Mouse (Mus musculus): ENCODE measurements around the gene Atxn1. TPM values are rescaled to one million over a fixed set of nuclear protein-coding genes. Genes with fewer than 3 reads are reported as not detected.
A peak's percentile ranks its signal among the peaks of the same experiment; 100 is the strongest.

Gene Atxn1
- total and polyA plus RNA-seq, 2 experiments from 2014 or later, result 12.0 to 31.4 TPM

DNA sequence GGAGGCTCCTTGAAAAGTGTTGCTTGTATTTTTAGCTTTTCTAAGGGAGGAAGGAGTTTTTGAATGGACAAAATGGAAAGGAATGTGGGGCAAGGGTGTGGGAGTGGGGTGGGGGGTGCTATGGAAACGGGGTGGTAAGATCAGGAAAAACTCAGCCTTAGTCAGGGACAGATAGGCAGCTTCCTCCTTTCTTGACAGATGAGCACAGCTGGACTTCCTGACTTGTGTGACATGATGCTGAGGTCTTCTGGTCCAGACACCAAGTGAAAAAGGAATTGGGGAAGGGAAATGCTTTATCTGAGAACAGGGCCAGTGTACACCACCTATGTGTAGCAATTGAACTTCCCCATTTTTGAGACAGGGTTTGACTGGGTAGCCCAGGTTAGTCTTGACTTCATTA is 214.9 kb downstream of the Atxn1 start:
- Histone ChIP-seq H3K9ac (replicated peaks; ENCODE audit: low read length, poor library complexity, severe bottlenecking) (no peak overlapping the region), H3K4me2 (ENCODE audit: low read depth, low read length, poor library complexity, severe bottlenecking) (no peak overlapping the region), H3K4me1 (ENCODE audit: insufficient read depth, low read length) (no peaks in the 10 kb centered on the region), H3K9me3 (ENCODE audit: low read length) (no peaks in the 10 kb centered on the region), H3K27me3 (ENCODE audit: insufficient read depth, low read length) (no peaks in the 10 kb centered on the region), H3K27ac (ENCODE audit: low read depth, low read length) (no peak overlapping the region), H3K36me3 (ENCODE audit: insufficient read depth, low read length) (no peaks in the 10 kb centered on the region), H3K4me3 (ENCODE audit: low read depth, low read length) (no peak overlapping the region)
- WGBS, result 75% methylated on average over 1 of the region's 1 CpGs
- DNase-seq (ENCODE audit: low spot score) (no peak), ATAC-seq (ENCODE audit: low FRiP score) (no peak)
- no peak for TF ChIP-seq CTCF (IDR thresholded peaks at IDR 0.05)

DNA sequence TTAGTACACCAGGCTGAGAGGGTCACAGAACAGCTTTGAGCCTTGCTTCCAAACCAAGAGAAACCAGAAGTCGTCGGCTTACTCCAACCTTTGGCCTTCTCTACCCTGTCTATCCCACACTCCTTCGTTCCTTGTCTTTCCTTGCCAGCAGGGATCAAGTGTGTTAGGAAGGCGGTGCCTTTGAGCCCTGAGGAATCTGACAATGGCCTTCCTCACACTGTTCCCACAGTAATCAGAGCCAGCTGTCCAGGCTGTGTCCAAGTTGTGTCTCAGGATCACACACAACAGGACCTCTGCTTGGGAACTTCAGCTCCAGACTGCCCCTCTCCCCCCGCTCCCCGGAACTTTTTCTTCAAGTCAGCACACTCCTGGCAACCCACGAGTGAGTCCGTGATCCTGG is 215.6 kb downstream of the Atxn1 start:
- no peak overlapping the region for H3K27ac ChIP-seq (ENCODE audit: low read depth, low read length)
- H3K36me3 ChIP-seq (ENCODE audit: insufficient read depth, low read length), result no peaks in the 10 kb centered on the region
- no peak overlapping the region for H3K4me3 ChIP-seq (ENCODE audit: low read depth, low read length)
- no peak for DNase-seq (ENCODE audit: low spot score)
- no peaks in the 10 kb centered on the region for H3K27me3 ChIP-seq (ENCODE audit: insufficient read depth, low read length)
- no peak overlapping the region for H3K9ac ChIP-seq (replicated peaks; ENCODE audit: low read length, poor library complexity, severe bottlenecking)
- H3K4me2 ChIP-seq (ENCODE audit: low read depth, low read length, poor library complexity, severe bottlenecking), result no peak overlapping the region
- WGBS, result 65% methylated on average over 8 of the region's 8 CpGs
- no peak for TF ChIP-seq CTCF (IDR thresholded peaks at IDR 0.05)
- H3K4me1 ChIP-seq (ENCODE audit: insufficient read depth, low read length), result no peaks in the 10 kb centered on the region
- no peak for ATAC-seq (ENCODE audit: low FRiP score)
- H3K9me3 ChIP-seq (ENCODE audit: low read length), result no peaks in the 10 kb centered on the region

DNA sequence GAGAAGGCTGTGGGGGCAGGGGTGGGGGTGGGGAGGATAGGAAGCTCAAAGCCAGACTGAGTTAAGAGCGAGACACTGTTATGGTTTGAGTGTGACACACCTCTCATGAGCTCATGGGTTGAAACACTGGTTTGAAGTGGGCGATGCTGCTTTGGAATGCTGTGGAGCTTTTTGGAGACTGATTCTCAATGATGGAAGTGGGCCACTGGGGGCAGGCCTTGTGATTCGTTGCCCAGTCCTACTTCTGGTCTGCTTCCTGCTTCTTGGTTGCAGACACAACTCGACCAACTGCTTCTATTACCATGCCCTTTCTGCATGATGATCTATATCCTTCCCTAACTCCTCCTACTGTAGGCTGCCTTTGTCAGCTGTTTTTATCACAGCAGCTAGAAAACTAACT is 216.1 kb downstream of the Atxn1 start:
- no peaks in the 10 kb centered on the region for H3K27me3 ChIP-seq (ENCODE audit: insufficient read depth, low read length)
- WGBS, result 78% methylated on average over 4 of the region's 4 CpGs

DNA sequence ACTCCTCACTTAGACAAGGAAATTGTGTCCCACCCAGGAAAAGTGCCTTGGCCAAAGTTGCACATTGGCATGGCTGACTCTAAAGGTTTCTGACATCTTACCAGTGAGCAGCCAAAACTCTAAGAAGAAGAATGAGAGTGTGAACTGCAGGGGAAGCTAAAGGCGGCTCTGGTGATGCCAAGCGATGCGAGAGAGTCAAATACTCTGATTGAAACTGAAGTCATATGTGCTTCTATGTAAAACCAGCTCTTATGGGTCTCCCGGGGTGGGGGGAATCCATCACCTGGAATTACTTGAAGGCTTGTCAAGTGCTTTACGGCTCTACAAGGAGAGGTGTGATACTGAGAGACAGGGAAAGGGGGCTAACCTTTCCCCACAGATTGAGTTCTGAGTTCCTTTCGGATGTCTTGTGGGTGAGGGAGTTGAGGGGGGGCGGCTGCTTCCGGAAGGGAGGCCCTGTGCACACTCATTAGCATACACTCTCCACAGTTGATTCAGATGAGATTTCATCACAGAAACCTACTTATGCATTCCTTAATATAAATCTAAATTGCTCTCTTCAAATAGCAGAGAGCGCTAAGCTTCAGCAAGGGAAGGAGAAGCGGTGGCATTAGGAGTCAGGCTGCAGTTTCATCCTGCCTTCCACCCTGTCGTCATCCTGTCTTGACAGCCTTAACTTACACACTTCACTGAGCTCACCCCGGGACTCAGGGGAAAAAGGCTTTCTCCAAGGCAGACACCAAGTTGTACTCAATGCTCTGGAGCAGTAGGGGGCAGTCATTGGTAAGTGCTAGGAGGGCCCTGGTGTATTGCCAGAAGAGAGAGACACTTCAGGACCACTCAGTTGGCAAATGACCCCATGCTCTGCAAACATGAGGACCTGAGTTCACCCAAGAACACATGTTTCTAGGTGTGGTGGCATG is 218.7 kb downstream of the Atxn1 start:
- ATAC-seq (ENCODE audit: low FRiP score), result no peak
- 55% methylated on average over 12 of the region's 12 CpGs for WGBS
- no peaks in the 10 kb centered on the region for H3K9me3 ChIP-seq (ENCODE audit: low read length)
- no peaks in the 10 kb centered on the region for H3K36me3 ChIP-seq (ENCODE audit: insufficient read depth, low read length)
- H3K4me2 ChIP-seq (ENCODE audit: low read depth, low read length, poor library complexity, severe bottlenecking), result no peak overlapping the region
- H3K4me3 ChIP-seq (ENCODE audit: low read depth, low read length), result no peak overlapping the region
- H3K9ac ChIP-seq (replicated peaks; ENCODE audit: low read length, poor library complexity, severe bottlenecking), result no peak overlapping the region
- peak; percentile 62 for TF ChIP-seq CTCF (IDR thresholded peaks at IDR 0.05)
- H3K27ac ChIP-seq (ENCODE audit: low read depth, low read length), result 0 out of 2 replicates have a peak overlapping the region, but pooled peaks have one; percentile 32
- H3K27me3 ChIP-seq (ENCODE audit: insufficient read depth, low read length), result no peaks in the 10 kb centered on the region
- peak; percentile 63 for DNase-seq (ENCODE audit: low spot score)
- no peaks in the 10 kb centered on the region for H3K4me1 ChIP-seq (ENCODE audit: insufficient read depth, low read length)

More for the DNA sequence above, 216.1 kb downstream of the Atxn1 start:
- Histone ChIP-seq H3K9ac (replicated peaks; ENCODE audit: low read length, poor library complexity, severe bottlenecking) (no peak overlapping the region), H3K4me1 (ENCODE audit: insufficient read depth, low read length) (no peaks in the 10 kb centered on the region), H3K4me2 (ENCODE audit: low read depth, low read length, poor library complexity, severe bottlenecking) (no peak overlapping the region), H3K27ac (ENCODE audit: low read depth, low read length) (no peak overlapping the region), H3K9me3 (ENCODE audit: low read length) (no peaks in the 10 kb centered on the region), H3K4me3 (ENCODE audit: low read depth, low read length) (no peak overlapping the region), H3K36me3 (ENCODE audit: insufficient read depth, low read length) (no peaks in the 10 kb centered on the region)
- no peak for TF ChIP-seq CTCF (IDR thresholded peaks at IDR 0.05)
- ATAC-seq (ENCODE audit: low FRiP score), result no peak
- DNase-seq (ENCODE audit: low spot score), result no peak

DNA sequence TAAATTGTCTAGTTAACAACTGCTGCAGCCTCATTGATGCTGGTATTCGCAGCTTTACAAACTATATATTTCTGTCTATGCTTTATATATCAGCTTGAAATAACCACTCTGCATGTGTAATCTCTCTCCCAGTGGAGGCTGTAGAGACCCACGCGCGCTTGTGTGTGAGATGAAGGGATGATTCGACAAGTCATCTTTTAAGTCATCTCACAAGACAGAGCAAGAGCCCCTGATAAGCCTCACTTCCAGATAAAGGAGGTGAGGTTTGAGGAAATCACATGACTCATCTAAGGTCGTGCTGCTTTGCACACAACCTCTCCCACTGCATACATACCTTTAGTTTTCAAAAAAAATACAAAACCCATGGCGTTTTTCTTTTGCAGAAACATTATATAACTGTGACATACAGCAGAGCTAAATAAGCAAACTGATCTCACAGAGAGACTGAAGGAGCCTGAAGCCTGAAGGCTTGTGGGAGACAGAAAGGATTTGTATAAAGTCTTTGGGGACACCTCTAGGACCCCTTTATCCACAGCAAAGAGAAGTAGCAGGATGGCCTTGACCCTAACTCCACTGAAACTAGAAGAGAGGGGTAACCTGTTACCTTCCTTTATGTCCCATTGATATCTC is 219.9 kb downstream of the Atxn1 start:
- no peaks in the 10 kb centered on the region for H3K9me3 ChIP-seq (ENCODE audit: low read length)
- H3K27ac ChIP-seq (ENCODE audit: low read depth, low read length), result no peak overlapping the region
- ATAC-seq (ENCODE audit: low FRiP score), result no peak
- no peak overlapping the region for H3K4me2 ChIP-seq (ENCODE audit: low read depth, low read length, poor library complexity, severe bottlenecking)
- 75% methylated on average over 7 of the region's 7 CpGs for WGBS
- H3K4me1 ChIP-seq (ENCODE audit: insufficient read depth, low read length), result no peaks in the 10 kb centered on the region
- no peak for DNase-seq (ENCODE audit: low spot score)
- no peaks in the 10 kb centered on the region for H3K27me3 ChIP-seq (ENCODE audit: insufficient read depth, low read length)
- H3K9ac ChIP-seq (replicated peaks; ENCODE audit: low read length, poor library complexity, severe bottlenecking), result no peak overlapping the region
- no peak for TF ChIP-seq CTCF (IDR thresholded peaks at IDR 0.05)
- H3K36me3 ChIP-seq (ENCODE audit: insufficient read depth, low read length), result no peaks in the 10 kb centered on the region
- no peak overlapping the region for H3K4me3 ChIP-seq (ENCODE audit: low read depth, low read length)

DNA sequence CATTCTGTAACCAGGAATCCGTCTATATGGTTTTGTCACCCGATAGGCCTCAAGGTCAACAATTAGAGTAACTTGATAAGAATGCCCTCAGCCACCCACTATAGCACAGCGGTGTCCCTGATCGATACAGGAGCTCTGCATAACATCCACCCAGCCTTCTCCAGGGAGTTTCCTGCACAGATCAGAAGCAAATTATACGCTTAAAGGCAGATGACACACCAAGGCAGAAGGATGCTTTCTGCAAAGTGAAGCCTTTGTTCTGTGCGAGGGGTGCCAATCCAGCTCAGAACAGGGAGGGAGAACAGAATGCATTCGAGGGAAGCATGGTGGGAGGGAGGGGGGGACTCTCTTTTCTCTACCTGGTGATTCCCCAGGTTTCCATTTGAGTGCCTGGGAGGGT is 221.0 kb downstream of the Atxn1 start:
- WGBS, result 38% methylated on average over 7 of the region's 7 CpGs

More for the DNA sequence above, 221.0 kb downstream of the Atxn1 start:
- Histone ChIP-seq H3K27ac (ENCODE audit: low read depth, low read length) (no peak overlapping the region), H3K4me3 (ENCODE audit: low read depth, low read length) (no peak overlapping the region), H3K27me3 (ENCODE audit: insufficient read depth, low read length) (no peaks in the 10 kb centered on the region), H3K4me2 (ENCODE audit: low read depth, low read length, poor library complexity, severe bottlenecking) (no peak overlapping the region), H3K9ac (replicated peaks; ENCODE audit: low read length, poor library complexity, severe bottlenecking) (no peak overlapping the region), H3K4me1 (ENCODE audit: insufficient read depth, low read length) (no peaks in the 10 kb centered on the region), H3K9me3 (ENCODE audit: low read length) (no peaks in the 10 kb centered on the region), H3K36me3 (ENCODE audit: insufficient read depth, low read length) (no peaks in the 10 kb centered on the region)
- TF ChIP-seq CTCF (IDR thresholded peaks at IDR 0.05), result no peak
- ATAC-seq (ENCODE audit: low FRiP score) (0 out of 2 replicates have a peak, but pooled peaks have one; percentile 23), DNase-seq (ENCODE audit: low spot score) (no peak)

Measured in midbrain, postnatal 0 days (tissue).